Mouse (Mus musculus): ENCODE results near the gene Cd300ld.
"Not testable (repeated sequence)": the region's sequence is repeated elsewhere in the genome, so short reads cannot be mapped to it uniquely, and the experiment has no call there.

DNA sequence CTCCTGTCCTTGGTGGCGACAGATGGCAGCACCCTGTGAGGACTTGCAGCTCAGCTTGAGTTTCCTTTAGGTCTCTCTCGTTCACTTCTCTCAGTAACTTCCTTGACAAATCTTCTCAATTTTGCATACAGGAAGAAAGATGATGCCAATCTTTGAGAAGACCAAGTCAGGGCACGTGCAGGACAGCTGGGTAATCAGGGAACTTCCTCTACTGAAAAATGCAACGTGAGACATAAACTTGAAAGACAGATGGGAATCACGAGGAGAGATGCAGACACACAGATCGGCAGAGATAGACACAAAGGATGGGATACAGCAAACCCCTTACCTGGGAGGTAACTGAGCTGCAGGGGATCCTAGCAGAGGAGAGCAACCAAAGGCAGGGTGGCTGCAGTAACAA, 37.2 kb upstream of the Cd300ld start, which contains the start of gene Cd300ld4:
- not testable (repeated sequence) for TF ChIP-seq CTCF (conservative IDR thresholded peaks at IDR 0.05; ENCODE audit: insufficient read depth, insufficient read length, low read depth, low read length); POLR2A (IDR thresholded peaks at IDR 0.05; ENCODE audit: low read depth, low read length)
